Mouse (Mus musculus) megakaryocyte, embryonic 14.5 days (primary cell): ENCODE data around the gene Fev.

Experiments
- FLI1 ChIP-seq: IDR thresholded peaks from 2 replicates; pipeline ENCODE4 v1.6.1; 2012; ENCODE audit warnings: low read length, inconsistent platforms, mixed read lengths
- GATA1 ChIP-seq: IDR thresholded peaks from 3 replicates; pipeline ENCODE4 v1.6.1; 2012; ENCODE audit warnings: mixed read lengths, low read length, inconsistent platforms, borderline replicate concordance

DNA sequence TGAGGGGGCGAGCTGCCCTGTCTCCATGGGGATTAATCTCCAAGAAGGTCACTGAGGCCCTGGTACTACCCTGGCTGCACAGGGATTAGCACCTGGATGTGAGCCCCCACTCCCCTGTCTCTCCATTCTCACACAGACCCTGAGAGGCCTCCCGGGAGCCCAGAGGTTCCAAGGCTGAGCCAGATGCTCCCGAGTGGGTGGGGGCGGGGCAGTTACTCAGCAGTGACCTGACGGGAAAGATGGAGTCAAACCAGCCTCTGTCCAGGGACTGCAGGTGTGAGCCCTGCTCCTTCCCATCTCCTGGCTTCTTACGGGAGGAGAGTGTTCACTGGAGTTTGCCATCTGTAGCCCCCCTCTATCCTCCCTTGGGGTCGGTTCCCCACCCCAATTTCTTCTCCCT lies 12.8 kb upstream of the Fev start:
- TF ChIP-seq GATA1 (no peak), FLI1 (no peak)
